Mouse (Mus musculus): ENCODE data around the gene Whamm.

DNA sequence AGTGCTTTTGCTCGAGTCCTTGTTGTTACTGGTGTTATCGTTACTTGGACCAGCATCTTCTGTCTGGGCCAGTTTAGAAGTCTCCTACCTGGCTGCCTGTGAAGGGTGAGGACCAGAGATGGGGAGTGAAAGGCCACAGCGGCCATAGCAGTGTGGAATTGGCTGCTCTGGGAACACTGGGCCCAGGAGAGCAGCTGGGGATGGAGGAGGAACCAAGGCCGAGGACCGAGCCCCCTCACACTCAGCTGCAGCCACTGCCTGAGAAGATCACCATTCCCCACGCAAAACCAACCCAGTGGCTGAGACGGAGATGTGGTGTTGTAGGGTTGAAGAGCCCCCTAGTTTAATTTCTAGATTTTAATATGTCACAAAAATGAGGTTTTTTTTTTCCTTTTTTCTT is 6.3 kb upstream of the Whamm start:
- TF ChIP-seq ZC3H11A (IDR thresholded peaks at IDR 0.05; ENCODE audit: borderline replicate concordance, low read depth, low read length): no peak
- TF ChIP-seq ZNF384 (IDR thresholded peaks at IDR 0.05; ENCODE audit: low read depth, low read length): no peak
- TF ChIP-seq HCFC1 (IDR thresholded peaks at IDR 0.05; ENCODE audit: borderline replicate concordance, insufficient read depth, low read length): no peak
- no peak for TF ChIP-seq CHD2 (IDR thresholded peaks at IDR 0.05; ENCODE audit: low read depth, low read length)

Data from ES-E14 (cell line).